Mouse (Mus musculus) left cerebral cortex, adult 11 months (tissue): ENCODE data around the gene Atp1b2.

Source experiments
- DNase-seq: peaks from one replicate; pipeline ENCODE4 v3.0.0; 2022; ENCODE audit warnings: low spot score

The Atp1b2 gene

DNA sequence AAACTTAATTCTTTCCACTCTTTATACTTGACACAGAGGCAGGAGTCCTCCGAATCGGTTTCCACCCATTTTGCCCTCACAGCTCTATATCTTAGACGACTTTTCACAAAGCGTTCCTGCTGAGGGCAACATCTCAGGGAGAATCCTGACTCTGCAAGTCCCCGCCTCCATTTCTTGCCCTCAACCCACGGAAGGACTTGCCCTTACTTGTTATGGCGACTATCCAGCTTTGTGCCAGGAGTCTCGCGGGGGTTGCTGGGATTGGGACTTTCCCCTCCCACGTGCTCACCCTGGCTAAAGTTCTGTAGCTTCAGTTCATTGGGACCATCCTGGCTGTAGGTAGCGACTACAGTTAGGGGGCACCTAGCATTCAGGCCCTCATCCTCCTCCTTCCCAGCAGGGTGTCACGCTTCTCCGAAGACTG lies 25.6 kb downstream of the Atp1b2 start, which contains the start of the genes Wrap53 and Trp53:
Gene Wrap53, minus strand, starts transcription at position 165 of the 424 bp plus-strand sequence.
Gene Trp53, plus strand, starts transcription at position 269 of the 424 bp plus-strand sequence.
- peak; percentile 89 for DNase-seq

DNA sequence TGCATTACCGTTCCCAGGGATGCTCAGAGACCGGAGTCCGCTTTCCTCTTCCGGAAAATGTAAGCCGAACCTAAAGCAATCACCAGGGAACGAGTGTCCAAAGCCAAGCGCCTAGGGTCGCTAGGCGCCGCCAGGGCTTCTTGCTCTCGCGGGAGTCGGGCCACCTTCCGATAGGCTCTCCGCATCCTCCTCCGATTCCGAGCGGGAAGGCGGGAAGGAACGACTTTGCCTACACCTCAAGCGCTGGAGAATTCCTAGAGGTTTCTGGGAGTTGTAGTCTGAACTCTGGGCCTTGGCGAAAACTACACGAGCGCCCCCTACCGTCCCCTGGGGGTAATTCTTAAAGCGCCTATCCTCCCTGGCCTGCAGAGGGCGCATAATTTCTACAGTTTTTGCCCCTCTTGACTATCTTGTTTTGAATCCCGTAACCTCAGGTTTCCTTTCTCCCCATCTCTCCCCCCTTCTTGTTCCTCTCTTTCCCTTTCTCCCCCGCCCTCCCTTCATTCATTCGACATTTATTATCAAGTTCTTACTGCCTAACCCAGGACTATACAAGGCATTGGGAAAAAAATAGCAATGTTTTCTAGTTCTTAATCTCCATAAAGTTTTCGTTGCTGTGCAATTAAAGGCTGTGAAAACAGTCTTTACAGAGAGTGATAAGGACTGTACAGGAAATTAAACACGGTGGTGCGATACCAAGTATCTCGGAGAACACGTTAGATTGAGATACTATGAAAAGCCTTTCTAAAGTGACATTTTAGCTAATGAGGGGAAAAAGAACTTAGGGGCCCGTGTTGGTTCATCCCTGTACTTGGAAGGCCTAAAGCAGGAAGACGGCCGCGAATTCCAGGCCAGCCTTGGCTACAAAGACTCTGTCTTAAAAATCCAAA lies 26.4 kb downstream of the Atp1b2 start:
- peak; percentile 97 for DNase-seq

DNA sequence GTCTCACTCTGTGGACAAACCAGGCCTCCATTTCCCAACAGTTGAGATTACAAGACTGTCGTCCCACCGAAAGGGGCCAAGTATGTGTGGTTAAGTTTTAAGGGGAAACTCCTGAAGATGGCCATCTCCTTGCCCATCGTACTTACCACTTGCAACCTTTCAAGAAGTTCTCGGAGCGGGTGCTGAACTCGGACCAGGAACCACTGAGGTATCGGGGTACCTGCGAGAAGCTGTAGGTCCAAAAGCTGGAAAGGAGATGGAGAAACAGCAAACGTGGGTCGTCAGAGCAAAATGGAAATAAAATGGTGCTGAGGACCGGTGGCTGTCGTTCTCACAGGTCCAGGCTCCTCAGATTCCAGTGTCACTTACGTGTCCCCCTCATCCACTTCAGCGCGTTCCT lies 27.4 kb downstream of the Atp1b2 start:
- no peak for DNase-seq

DNA sequence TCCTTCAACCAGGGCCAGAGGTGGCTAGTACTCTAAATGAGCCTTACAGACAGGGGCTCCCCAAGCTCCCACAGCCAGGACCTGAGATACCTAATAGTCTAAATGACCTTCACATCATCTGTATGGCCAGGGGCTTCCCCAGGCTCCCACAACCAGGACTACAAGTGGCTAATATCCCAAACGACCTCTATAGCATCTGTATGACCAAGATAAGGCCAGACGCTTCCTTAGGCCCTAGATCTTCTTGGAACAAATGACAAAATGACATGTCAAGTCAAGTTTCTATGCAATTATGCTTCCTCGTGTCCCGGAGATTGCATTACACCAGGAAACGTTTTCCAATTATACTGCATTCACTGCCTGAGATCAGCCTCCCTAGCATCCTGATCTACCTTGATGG lies 29.4 kb downstream of the Atp1b2 start:
- no peak for DNase-seq

DNA sequence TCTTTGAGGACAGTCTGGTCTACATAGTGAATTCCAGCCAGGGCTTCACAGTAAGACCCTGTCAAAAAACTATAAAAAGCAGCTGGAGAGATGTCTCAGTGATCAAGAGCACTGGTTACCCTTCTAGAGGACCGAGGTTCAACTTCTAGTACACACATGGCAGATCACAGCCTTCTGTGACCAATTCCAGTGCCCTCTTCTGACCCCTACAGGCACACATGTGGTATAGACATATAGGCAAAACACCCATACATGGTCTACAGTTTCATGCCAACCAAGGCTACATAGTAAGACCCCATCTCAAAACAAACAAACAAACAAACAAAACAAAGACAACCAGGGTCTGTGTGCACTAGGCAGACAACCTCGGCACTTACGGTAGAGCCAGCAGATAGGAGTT lies 30.5 kb downstream of the Atp1b2 start:
- no peak for DNase-seq

DNA sequence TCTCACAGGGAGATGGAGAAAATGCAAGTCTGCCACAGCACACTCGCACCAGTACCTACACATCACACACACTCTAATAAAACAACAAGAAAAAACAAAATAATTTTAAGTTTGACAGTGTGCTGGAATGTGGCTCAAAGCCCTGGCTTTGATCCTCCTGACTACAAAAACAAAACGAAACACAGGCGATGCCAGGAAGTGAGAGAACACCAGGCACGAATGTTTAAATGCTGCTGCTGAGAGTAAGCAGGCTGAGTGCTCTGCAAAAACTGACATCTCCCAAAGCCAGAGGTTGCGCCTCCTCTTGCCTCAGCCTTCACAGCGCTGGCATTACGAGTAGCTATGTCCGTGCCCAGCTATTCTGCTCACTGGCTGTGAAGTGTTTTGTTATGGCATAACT lies 40.6 kb downstream of the Atp1b2 start:
- DNase-seq: no peak

DNA sequence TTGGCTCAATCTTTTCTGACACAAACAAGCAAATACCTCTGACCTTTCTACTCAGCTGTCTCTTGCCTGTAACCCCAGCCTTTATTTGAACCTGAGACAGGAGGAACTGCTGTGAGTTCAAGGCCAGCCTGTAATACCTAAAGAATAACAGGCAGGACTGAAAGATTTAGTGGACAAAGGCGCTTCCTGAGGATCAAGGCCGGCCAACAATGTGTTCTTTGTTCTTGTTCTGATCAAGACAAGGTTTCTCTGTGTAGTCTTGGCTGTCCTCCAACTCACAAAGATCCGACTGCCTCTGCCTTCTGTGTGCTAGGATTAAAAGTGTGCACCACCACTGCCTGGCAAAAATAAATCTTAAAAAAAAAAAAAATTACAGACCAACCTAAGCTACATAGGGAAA lies 41.4 kb downstream of the Atp1b2 start:
- no peak for DNase-seq

DNA sequence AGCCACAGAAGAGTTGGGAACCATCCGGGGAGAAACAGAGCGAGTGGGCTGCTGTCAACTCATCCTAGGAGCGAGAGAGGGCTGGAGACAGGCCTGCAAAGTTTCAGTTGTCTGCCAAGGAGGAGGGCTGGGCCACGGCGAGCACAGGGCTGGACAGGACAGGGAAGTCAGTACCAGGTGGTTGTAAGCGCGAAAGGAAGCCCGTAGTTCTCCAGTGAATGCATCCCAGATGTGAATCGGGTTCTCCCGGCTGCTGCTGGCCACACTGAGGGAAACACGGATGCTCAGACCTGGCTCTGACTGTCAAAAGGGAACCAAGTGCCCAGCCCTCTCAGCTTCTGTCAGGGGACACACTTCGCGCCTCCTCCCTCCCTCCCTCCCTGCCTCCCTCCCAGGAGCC lies 42.4 kb downstream of the Atp1b2 start:
- no peak for DNase-seq

DNA sequence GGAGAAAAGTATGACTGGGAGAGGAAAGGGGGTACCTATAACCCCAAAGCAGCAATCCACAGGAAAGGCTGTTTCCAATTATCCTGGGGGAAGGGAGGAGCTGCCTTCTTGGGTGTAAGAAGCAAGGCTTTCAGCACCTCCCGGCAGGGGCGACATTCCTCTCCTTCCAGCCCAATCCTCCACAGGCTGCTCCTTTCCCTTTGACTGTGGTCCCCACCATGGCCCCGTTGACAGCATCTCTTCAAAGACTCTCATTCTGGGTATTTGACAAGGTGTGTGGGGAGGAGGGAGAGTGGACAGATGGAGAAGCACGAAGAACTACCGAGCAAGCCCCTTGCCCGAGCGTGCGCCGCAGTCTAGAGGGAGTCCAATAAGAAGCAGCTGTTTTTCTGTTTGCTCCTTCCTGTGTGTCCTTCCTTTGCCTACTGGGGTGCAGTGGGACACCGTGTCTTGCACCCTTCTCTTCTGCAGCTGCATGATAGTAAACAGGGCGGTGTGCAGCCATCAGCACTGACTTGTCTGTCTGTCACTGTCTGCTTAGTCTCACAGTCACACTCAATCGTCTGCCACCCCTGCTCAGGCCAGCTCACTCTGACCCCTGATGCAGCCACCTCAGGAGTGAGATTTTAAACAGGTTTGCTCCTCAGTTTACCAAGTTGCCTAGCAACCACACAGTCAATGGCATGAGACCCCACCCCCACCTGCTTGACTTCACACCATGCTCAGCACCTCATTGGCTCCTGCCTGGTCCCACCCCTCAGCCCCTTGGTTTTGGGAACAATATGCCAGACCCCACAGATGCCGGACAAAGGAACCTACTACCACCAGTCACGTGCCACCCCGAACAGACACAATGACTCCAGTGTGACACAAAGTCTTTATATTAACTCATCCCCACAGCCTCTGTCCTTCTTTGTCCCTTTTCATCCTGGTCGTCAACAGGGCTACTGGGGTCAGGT lies 44.6 kb downstream of the Atp1b2 start:
- DNase-seq: no peak

DNA sequence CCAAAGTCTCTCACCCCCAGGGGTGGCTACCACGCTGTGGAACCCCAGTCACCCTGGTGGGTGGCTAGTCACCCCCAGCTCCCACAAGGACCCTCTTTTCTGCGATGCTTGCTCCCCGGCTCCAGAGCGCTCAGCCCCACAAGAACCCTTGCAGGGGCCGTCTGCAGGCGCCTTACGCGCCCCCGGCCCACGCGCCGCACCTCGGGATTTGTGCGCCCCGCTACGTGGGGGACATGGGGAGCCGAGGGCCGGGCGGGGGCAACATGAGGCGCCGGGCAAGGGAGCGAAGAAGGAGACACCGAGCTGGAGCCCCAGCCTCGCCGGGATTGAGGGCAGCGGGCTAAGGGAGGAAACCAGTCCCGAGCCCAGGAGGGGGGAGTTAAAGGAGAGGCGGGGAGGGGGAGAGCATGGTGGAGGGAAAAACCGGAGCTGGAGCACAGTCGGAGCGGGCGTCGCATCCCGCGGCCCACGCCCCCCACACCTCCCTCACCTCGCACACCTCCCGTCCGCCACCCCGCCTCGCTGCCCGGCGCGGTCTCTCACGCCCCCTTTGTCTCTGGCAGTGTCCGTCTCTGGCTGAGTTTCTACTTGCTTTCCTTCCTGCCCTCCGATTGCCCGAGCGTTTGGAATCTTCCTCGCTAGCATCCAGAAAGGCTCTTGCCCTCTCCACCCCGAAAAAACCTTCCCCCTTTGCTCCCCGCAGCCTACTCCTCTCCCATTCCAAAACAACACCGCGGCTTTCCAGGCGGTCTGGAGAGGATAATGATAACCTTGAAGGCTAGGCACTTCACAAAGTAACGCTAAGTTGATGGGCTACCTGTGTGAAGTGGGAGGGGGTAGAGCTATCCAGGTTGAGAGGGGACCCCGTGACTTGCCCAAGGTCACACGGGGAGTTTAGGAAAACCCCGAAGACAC lies 45.6 kb downstream of the Atp1b2 start, which contains the start of gene Efnb3:
Gene Efnb3, minus strand, starts transcription at position 355 of the 915 bp plus-strand sequence.
- DNase-seq: no peak

DNA sequence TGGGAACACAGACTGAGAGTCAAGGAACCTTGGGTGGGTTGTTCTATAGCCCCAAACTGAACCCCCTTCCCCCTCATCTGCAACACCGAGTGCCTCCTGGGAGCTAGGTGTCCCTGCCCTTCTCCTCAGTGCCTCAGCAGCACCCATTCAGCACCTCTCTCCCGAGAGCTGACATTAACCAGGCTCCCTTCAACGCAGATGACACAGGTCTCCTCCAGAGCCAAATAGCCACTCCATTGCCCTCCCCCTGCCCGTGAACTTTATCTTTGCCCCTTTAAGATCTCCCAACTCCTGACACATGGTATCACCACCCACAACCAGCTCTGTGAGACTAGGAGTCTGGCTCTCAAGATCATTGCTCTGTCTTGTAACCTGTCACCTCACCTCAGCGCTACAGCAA lies 46.6 kb downstream of the Atp1b2 start:
- no peak for DNase-seq

DNA sequence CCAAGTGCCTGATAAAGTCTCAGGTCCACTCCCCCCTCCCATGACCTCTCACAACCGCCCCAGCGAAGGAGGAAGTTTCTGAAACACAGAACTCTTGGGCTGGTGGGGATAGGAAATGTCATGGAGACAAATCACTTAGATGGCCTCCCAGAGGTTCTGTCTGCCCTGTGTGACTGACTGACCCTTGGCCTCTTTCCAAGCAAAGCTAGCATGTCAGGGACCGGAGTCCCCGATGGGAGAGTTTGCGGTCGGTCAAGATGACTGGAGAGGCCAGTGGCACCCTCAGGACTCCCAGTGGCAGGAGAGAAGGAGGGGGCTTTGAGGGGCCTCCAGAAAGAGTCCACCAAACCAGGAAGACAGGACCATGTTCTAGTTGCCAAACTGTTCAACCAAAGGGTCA lies 47.0 kb downstream of the Atp1b2 start:
- no peak for DNase-seq

DNA sequence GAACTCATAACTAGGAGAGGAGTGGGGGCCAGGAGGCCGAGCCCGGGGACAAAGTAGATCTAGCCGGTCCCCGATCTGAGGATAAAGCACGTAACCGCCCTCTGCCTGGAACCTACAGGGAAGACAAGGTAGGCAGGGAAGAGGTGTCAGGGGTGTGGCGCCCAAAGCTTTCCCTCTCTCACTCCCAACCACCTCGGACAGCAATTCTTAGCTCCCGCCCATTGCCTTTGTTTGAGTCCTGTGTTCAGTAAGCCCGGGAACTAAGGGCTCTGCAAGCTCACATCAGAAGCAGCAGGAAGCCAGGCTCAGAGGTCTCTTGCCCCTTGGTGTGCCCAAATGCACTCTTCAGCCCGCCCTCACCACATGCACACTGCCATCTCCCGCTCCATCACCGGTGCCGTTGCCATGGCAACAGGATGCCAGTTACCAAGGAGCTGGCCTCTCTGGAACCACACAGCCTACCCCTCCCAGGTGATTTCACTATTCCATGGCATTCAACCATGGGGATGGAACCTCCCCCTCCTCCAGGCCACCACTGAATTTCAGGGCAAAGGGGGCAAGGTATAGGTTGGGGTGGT lies 48.3 kb downstream of the Atp1b2 start:
- DNase-seq: no peak

DNA sequence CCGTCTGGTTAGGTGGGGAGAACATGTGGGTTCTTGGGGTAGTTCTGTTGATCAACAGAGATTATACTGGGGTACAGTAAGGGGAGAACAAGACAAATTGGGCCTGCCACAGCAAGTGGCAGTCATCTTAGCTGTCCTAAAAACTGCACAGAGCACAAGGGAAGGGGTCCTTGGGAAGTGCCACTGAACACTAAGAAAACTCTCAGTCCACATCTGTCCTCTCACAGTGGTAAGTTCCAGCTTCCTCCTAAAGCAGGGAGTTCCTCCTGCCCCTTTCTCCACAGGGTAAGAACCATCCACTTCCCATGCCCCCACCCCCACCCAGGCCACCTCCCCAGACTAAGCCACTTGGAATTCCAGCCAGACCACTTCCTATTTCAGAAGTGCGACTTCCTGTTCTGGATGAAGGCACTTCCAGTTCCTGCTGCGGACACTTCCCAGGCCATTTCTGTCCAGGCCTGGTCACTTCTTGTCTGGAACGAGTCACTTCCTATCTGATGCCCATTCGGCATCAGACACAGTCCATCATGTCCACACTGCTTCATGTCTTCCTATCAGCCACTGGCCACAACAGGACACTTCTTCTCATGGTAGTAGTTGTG lies 51.1 kb downstream of the Atp1b2 start:
- no peak for DNase-seq

DNA sequence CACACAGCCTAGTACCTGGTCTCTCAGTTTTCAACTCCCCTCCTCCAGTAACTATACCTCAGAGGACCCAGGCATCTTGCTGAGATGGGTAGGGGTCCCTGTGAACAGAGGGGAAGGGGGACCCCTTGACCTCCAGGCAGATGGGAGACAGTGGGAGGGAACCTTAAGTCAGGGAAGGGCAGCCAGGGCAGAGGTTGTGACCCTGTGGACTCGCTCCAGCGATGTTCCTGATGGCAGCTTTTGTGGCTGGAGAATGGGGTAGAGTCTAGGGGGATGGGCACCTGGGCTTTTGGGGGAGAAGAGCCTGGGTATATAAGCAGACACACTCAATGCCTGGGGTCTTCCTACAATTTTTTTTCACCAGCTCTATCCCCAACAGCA lies 52.4 kb downstream of the Atp1b2 start:
- DNase-seq: no peak

DNA sequence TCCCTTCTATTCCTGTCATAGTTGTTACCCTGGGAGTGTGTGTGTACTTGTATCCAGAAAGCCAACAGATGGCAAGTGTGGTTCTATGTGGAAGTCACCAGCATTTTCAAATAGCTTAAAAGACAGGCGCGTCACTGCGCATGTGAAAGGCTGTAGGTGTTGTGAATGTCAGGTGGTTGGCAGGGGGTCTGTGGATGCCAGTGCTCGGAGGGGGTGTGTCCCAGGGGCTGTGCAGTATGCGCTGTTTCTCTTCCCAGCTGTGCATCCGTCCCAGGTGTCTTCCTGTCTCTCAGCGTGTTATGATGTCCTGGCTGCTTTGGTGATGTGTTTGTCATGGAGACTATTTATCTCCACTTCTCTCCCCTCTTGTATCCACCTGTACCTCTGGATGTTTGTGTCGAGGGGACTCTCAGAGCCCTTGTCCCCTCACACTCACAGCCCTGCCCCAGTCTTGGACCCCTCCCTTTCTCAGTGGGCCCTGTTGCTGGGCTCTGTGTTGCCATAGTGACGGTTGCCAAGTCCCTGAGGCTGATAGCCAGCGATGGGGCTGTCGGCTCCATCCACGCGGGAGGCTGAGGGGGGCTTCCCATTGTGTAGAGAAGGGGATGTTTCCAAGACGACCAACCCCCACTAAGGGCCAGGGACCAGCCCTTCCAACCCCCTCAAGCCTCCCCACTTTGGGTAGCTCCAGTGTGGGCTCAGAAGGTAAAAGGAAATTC lies 53.0 kb downstream of the Atp1b2 start:
- no peak for DNase-seq

DNA sequence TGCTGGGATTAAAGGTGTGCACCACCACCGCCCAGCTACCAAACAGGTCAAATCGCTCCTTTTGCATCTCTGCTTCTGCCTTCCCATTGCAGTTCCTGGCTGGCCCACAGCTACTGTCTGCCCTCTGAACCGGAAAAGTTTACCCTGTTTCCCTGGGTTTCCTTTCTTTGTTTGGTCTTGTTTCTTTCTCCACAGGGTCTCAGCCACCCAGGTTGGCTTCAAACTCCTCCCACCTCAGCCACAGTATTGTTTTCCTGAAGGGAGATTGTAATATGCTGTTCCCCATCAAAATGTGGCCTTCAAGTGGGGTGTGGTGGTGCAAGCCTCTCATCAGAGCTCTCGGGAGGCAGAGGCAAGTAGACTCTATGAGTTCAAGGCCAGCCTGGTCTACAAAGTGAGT lies 54.4 kb downstream of the Atp1b2 start:
- no peak for DNase-seq
